Mouse (Mus musculus) telencephalon, adult 2 months (tissue): Measurements from ENCODE around the gene Mylk2.
A peak's percentile ranks its signal among the peaks of the same experiment; 100 is the strongest.

ENCODE experiments used
- DNase-seq: peaks from one replicate; pipeline ENCODE4 v3.0.0-alpha.2; 2011; ENCODE audit warnings: low read depth, low spot score

The Mylk2 gene

GRCm38 (mm10) chr2:152914310-152915120 is 3.4 kb downstream of the Mylk2 start:
- peak; percentile 48 for DNase-seq

- no peak for DNase-seq
These were observed 4.3 kb downstream of the Mylk2 start for GRCm38 (mm10) chr2:152915453-152915852.

GRCm38 (mm10) chr2:152916111-152916510 is 5.0 kb downstream of the Mylk2 start:
- DNase-seq, result no peak

GRCm38 (mm10) chr2:152917671-152918070 is 6.5 kb downstream of the Mylk2 start:
- no peak for DNase-seq

- no peak for DNase-seq
These were observed 11.2 kb downstream of the Mylk2 start for GRCm38 (mm10) chr2:152922376-152922775.

- no peak for DNase-seq
These were observed 12.5 kb downstream of the Mylk2 start for GRCm38 (mm10) chr2:152923621-152924020.

GRCm38 (mm10) chr2:152924128-152924527 is 13.0 kb downstream of the Mylk2 start:
- DNase-seq, result no peak

- no peak for DNase-seq
These were observed 13.4 kb downstream of the Mylk2 start for GRCm38 (mm10) chr2:152924543-152924942.

GRCm38 (mm10) chr2:152925189-152925872 is 14.2 kb downstream of the Mylk2 start:
- no peak for DNase-seq

GRCm38 (mm10) chr2:152926896-152927295 is 15.7 kb downstream of the Mylk2 start:
- no peak for DNase-seq

GRCm38 (mm10) chr2:152927371-152927770 is 16.2 kb downstream of the Mylk2 start:
- DNase-seq, result no peak

- DNase-seq, result no peak
These were observed 17.3 kb downstream of the Mylk2 start for GRCm38 (mm10) chr2:152928219-152928987.

GRCm38 (mm10) chr2:152928988-152929370 is 17.8 kb downstream of the Mylk2 start:
- no peak for DNase-seq

GRCm38 (mm10) chr2:152930276-152930675 is 19.1 kb downstream of the Mylk2 start:
- DNase-seq, result no peak

GRCm38 (mm10) chr2:152931456-152932160 is 20.5 kb downstream of the Mylk2 start:
- no peak for DNase-seq

GRCm38 (mm10) chr2:152933048-152933447 is 21.9 kb downstream of the Mylk2 start, which contains the start of gene Foxs1:
Gene Foxs1, minus strand, starts transcription at chr2:152933208.
- DNase-seq, result no peak

GRCm38 (mm10) chr2:152933614-152934013 is 22.5 kb downstream of the Mylk2 start:
- no peak for DNase-seq

- DNase-seq, result no peak
These were observed 28.7 kb downstream of the Mylk2 start for GRCm38 (mm10) chr2:152939846-152940245.

- DNase-seq, result no peak
These were observed 30.0 kb downstream of the Mylk2 start for GRCm38 (mm10) chr2:152941106-152941505.

GRCm38 (mm10) chr2:152941776-152942175 is 30.6 kb downstream of the Mylk2 start:
- no peak for DNase-seq

- DNase-seq, result no peak
These were observed 31.9 kb downstream of the Mylk2 start for GRCm38 (mm10) chr2:152942898-152943515.
